Mouse (Mus musculus): ENCODE data around the gene Zfp105.

DNA sequence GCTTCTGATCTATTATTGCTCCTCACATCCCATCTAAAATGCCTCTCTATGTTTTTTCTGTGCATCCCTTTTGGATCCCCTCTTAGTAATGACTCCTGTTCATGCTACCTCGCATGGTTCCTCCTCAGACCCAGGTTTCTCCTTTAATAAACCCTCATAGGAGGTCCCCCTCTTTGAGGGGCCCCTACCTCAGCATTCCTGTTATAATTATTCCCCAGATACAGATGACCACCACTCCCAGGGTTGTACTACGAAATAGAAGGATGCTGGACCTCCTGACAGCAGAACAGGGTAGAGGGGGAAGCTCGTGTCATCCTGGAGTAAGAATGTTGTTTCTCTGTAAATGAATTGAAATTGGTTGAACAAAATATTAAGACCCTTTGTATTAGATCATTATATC is 37.5 kb upstream of the Zfp105 start, which contains the start of gene Zkscan7:
- no peak for TF ChIP-seq CTCF (IDR thresholded peaks at IDR 0.05; ENCODE audit: extremely low read depth, insufficient read depth, low read length)
- no peak for TF ChIP-seq POLR2A (IDR thresholded peaks at IDR 0.05; ENCODE audit: extremely low read depth, insufficient read depth, low read length)
